Mouse (Mus musculus) midbrain, embryonic 11.5 days (tissue): ENCODE measurements around the gene Rrm2. TPM values are rescaled to one million over a fixed set of nuclear protein-coding genes. Genes with fewer than 3 reads are reported as not detected.
A peak's percentile ranks its signal among the peaks of the same experiment; 100 is the strongest.
"Not testable (repeated sequence)": the region's sequence is repeated elsewhere in the genome, so short reads cannot be mapped to it uniquely, and the experiment has no call there.

ENCODE experiments used
- ATAC-seq: fragments of 200-750 bp; cut with Nextera tagmentation; 2 replicates; pipeline ENCODE4 v1.8.0; 2017; ENCODE audit warnings: moderate TSS enrichment, moderate library complexity; ENCODE audit not compliant: low FRiP score
- DNase-seq: peaks from one replicate; pipeline ENCODE4 v3.0.0; 2015; ENCODE audit warnings: low spot score; ENCODE audit errors: missing footprints
- H3K27ac ChIP-seq: fragments of 300-500 bp; sonication (generic); 2 replicates; pipeline ENCODE4 v1.5.1; 2014; ENCODE audit warnings: low read depth, low read length
- H3K27me3 ChIP-seq: fragments of 300-500 bp; sonication (generic); 2 replicates; pipeline ENCODE4 v1.6.1; 2014; ENCODE audit warnings: mild to moderate bottlenecking, low read length, moderate library complexity, mixed read lengths; ENCODE audit not compliant: control insufficient read depth, insufficient read depth
- H3K36me3 ChIP-seq: fragments of 300-500 bp; sonication (generic); 2 replicates; pipeline ENCODE4 v1.6.1; 2014; ENCODE audit warnings: mild to moderate bottlenecking, low read length, moderate library complexity, mixed read lengths; ENCODE audit not compliant: control insufficient read depth, insufficient read depth
- H3K4me1 ChIP-seq: fragments of 300-500 bp; sonication (generic); 2 replicates; pipeline ENCODE4 v1.6.1; 2014; ENCODE audit warnings: low read length; ENCODE audit not compliant: control insufficient read depth, insufficient read depth
- H3K4me2 ChIP-seq: fragments of 300-500 bp; sonication (generic); 2 replicates; pipeline ENCODE4 v1.6.1; 2014; ENCODE audit warnings: mild to moderate bottlenecking, moderate library complexity
- H3K4me3 ChIP-seq: fragments of 300-500 bp; sonication (generic); 2 replicates; pipeline ENCODE4 v1.5.1; 2014; ENCODE audit warnings: low read depth, low read length
- H3K9ac ChIP-seq: fragments of 300-500 bp; sonication (generic); 2 replicates; pipeline ENCODE4 v1.6.1; 2014; ENCODE audit warnings: low read length
- H3K9me3 ChIP-seq: fragments of 300-500 bp; sonication (generic); 2 replicates; pipeline ENCODE4 v1.6.1; 2016; ENCODE audit warnings: low read length; ENCODE audit not compliant: control insufficient read depth
- WGBS: fragments of 180-500 bp; shearing (Covaris S2); extraction: QIAGEN DNeasy Blood & Tissue Kit; methylation state at CpG from one replicate; pipeline ENCODE4 v1.1.7; 2014; 5-methylcytosine and 5-hydroxymethylcytosine counted together
- polyA plus RNA-seq: library from polyadenylated mRNA; unstranded; fragments of >200 nt; fragmentation: Nextera tagmentation; extraction: Ambion mirVana; gene quantifications from 2 replicates; pipeline ENCODE4 v1.2.1, GENCODE M21; 2014

Gene Rrm2
- polyA plus RNA-seq, 1 experiment from 2014 or later, result 553 TPM

- WGBS, result 79% methylated on average over 10 of the region's 10 CpGs
- H3K4me1 ChIP-seq, result no peaks in the 10 kb centered on the region; the same call in 1 of the 2 replicates
- no peaks in the 10 kb centered on the region for H3K9me3 ChIP-seq
- H3K4me2 ChIP-seq, result no peak overlapping the region
- no peaks in the 10 kb centered on the region for H3K27me3 ChIP-seq
- H3K9ac ChIP-seq, result no peak overlapping the region
- no peaks in the 10 kb centered on the region for H3K36me3 ChIP-seq
- ATAC-seq (no peak), DNase-seq (no peak)
- no peak overlapping the region for H3K4me3 ChIP-seq
- H3K27ac ChIP-seq, result no peak overlapping the region
Observed at GRCm38 (mm10) chr12:24699578-24699977, 8.5 kb upstream of the Rrm2 start.

GRCm38 (mm10) chr12:24701621-24702020 is 6.4 kb upstream of the Rrm2 start:
- H3K4me2 ChIP-seq, H3K4me3 ChIP-seq, H3K27me3 ChIP-seq, H3K4me1 ChIP-seq, H3K36me3 ChIP-seq, H3K27ac ChIP-seq, H3K9me3 ChIP-seq, H3K9ac ChIP-seq, DNase-seq, ATAC-seq: not testable (repeated sequence)
- 85% methylated on average over 9 of the region's 9 CpGs for WGBS

DNA sequence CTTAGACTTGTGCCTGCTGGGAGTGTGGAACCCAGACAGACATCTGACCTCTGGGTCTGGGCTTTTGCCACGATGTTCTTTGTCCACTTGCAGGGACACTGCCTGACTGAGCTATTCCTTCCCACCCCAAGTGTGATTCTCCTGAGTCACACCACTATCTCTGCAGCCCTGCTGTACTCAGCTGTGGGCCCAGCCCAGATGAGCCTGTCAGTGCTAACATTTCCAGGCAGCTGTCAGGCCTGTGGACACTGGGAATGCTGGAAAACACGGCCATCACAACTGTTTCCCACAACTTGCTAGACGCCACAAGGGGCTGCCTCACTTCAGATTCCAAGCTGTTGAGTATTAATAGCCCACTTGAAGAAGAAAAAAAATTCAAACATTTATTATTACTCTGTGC is 5.0 kb upstream of the Rrm2 start:
- Histone ChIP-seq H3K27ac (no peak overlapping the region), H3K4me2 (no peak overlapping the region), H3K36me3 (no peaks in the 10 kb centered on the region), H3K9me3 (no peaks in the 10 kb centered on the region), H3K4me3 (no peak overlapping the region), H3K27me3 (no peaks in the 10 kb centered on the region), H3K4me1 (peaks cover 10% of the 10 kb centered on the region), H3K9ac (no peak overlapping the region)
- DNase-seq (no peak), ATAC-seq (no peak)
- WGBS, result 83% methylated on average over 3 of the region's 3 CpGs

GRCm38 (mm10) chr12:24705502-24706263 is 2.4 kb upstream of the Rrm2 start:
- Histone ChIP-seq H3K36me3 (no peaks in the 10 kb centered on the region), H3K27me3 (no peaks in the 10 kb centered on the region), H3K4me1 (peaks cover 18% of the 10 kb centered on the region), H3K27ac (no peak overlapping the region), H3K9me3 (no peaks in the 10 kb centered on the region), H3K4me3 (no peak overlapping the region), H3K4me2 (no peak overlapping the region), H3K9ac (no peak overlapping the region)
- ATAC-seq (no peak), DNase-seq (no peak)
- WGBS, result 88% methylated on average over 15 of the region's 15 CpGs

- Histone ChIP-seq H3K4me1 (peaks cover 23% of the 10 kb centered on the region), H3K9me3 (no peaks in the 10 kb centered on the region), H3K4me3 (peak overlapping the region; percentile 91), H3K27me3 (no peaks in the 10 kb centered on the region), H3K4me2 (peak overlapping the region; percentile 77), H3K27ac (no peak overlapping the region), H3K36me3 (peaks cover 7% of the 10 kb centered on the region; the same call in 1 of the 2 replicates), H3K9ac (peak overlapping the region; percentile 99)
- under 1% methylated on average over 27 of the region's 27 CpGs for WGBS
- ATAC-seq, result peak; percentile 29; the same call in 1 of the 2 replicates
- peak; percentile 92 for DNase-seq
Observed at GRCm38 (mm10) chr12:24706764-24707479, 1.1 kb upstream of the Rrm2 start.

- WGBS, result 0% methylated on average over 9 of the region's 9 CpGs
- H3K4me1 ChIP-seq, result peaks cover 27% of the 10 kb centered on the region
Observed at GRCm38 (mm10) chr12:24707480-24707802, 600 bp upstream of the Rrm2 start.

GRCm38 (mm10) chr12:24708824-24709218 is 780 bp downstream of the Rrm2 start:
- H3K9me3 ChIP-seq, result no peaks in the 10 kb centered on the region
- ATAC-seq, result no peak
- peak overlapping the region; percentile 77 for H3K4me2 ChIP-seq
- no peak for DNase-seq
- peak overlapping the region; percentile 38 for H3K27ac ChIP-seq
- peak overlapping the region; percentile 99 for H3K9ac ChIP-seq
- H3K4me3 ChIP-seq, result peak overlapping the region; percentile 91
- peaks cover 12% of the 10 kb centered on the region; the same call in 1 of the 2 replicates for H3K36me3 ChIP-seq
- H3K4me1 ChIP-seq, result peaks cover 27% of the 10 kb centered on the region
- no peaks in the 10 kb centered on the region for H3K27me3 ChIP-seq
- WGBS, result under 1% methylated on average over 17 of the region's 17 CpGs

More at GRCm38 (mm10) chr12:24707480-24707802, 600 bp upstream of the Rrm2 start:
- peak overlapping the region; percentile 99 for H3K9ac ChIP-seq
- H3K27ac ChIP-seq, result no peak overlapping the region; the same call in 1 of the 2 replicates
- no peaks in the 10 kb centered on the region for H3K9me3 ChIP-seq
- H3K4me3 ChIP-seq, result peak overlapping the region; percentile 91
- H3K27me3 ChIP-seq, result no peaks in the 10 kb centered on the region
- H3K36me3 ChIP-seq, result peaks cover 9% of the 10 kb centered on the region; the same call in 1 of the 2 replicates
- ATAC-seq, result peak; percentile 6
- DNase-seq, result peak; percentile 90
- H3K4me2 ChIP-seq, result peak overlapping the region; percentile 77

DNA sequence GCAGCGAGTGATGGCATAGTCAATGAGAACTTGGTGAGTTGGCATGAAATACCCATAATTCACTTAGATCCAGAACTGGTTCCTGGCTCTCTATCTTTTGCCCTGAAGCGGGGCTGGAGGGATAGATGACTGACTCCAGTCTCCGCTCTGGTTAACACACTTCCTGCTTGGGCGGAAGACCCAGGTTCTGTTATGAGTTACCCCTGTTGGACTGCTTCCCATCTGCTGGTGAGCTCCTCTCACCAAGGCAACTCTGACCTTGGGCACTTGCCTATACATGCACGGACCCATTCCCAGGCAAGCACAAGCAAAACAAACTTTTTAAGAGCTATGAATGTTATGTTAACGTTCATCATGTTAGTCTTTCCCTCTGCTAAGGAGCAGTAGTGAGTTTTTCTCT is 1.4 kb downstream of the Rrm2 start:
- ATAC-seq (no peak), DNase-seq (peak; percentile 91)
- peak overlapping the region; percentile 3; the same call in 1 of the 2 replicates for H3K27ac ChIP-seq
- no peaks in the 10 kb centered on the region for H3K9me3 ChIP-seq
- no peaks in the 10 kb centered on the region for H3K27me3 ChIP-seq
- peak overlapping the region; percentile 91 for H3K4me3 ChIP-seq
- peak overlapping the region; percentile 99 for H3K9ac ChIP-seq
- H3K4me1 ChIP-seq, result peaks cover 27% of the 10 kb centered on the region
- H3K36me3 ChIP-seq, result peaks cover 12% of the 10 kb centered on the region; the same call in 1 of the 2 replicates
- WGBS, result 31% methylated on average over 6 of the region's 6 CpGs
- peak overlapping the region; percentile 77 for H3K4me2 ChIP-seq
